Mouse (Mus musculus): Measurements from ENCODE around the gene Ccr9. TPM values are rescaled to one million over a fixed set of nuclear protein-coding genes. Genes with fewer than 3 reads are reported as not detected.
"Not testable (repeated sequence)": the region's sequence is repeated elsewhere in the genome, so short reads cannot be mapped to it uniquely, and the experiment has no call there.

Gene Ccr9
- polyA plus RNA-seq, 1 experiment from 2014 or later: 0.04 TPM

DNA sequence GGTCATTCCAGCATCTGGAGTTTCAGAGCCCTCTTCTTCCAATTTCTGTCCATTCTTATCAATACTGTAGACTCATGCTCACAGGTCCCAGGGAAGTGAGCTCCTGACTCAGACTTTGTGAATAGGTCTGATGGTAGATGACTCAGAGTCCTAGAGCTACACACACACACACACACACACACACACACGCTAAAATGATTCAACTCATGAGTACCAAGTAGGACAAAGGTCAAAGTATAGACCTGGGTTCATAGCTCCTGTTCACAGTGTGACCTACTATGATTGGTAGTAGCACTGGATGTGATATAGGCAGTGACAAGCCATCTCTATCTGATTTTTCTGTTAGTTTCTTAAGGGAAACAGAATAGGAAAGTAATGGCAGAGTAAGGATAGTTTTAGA, 90.2 kb downstream of the Ccr9 start:
- 83% methylated on average over 1 of the region's 1 CpGs for WGBS
- no peak overlapping the region for H3K27ac ChIP-seq
- H3K36me3 ChIP-seq (replicated peaks): no peaks in the 10 kb centered on the region
- no peaks in the 10 kb centered on the region for H3K27me3 ChIP-seq (ENCODE audit: poor library complexity, severe bottlenecking)
- no peaks in the 10 kb centered on the region for H3K9me3 ChIP-seq
- H3K4me1 ChIP-seq: no peaks in the 10 kb centered on the region
- DNase-seq (ENCODE audit: extremely low spot score, low spot score): no peak
- H3K4me3 ChIP-seq: no peak overlapping the region

DNA sequence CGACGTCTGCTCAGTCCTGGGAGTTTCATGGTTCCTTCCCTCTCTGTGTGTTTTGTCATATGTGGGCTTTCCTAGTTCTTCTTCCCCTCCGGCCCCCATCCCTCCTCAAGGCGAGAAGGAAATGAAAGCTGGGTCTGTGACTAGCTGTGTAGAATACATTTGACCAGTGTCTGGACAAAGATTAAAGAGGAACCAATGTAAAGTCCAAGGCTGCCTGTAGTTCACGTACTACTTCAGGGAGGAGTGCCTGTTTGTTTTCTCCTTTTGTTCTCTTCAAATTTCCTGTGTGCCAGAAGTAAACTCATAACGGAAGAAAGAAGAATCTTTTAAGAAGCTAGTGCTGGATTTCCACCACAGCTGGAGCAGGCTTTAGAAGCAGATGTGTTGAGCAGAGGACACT, 91.3 kb downstream of the Ccr9 start:
- Histone ChIP-seq H3K27ac (no peak overlapping the region), H3K9me3 (no peaks in the 10 kb centered on the region), H3K36me3 (replicated peaks) (no peaks in the 10 kb centered on the region), H3K27me3 (ENCODE audit: poor library complexity, severe bottlenecking) (no peaks in the 10 kb centered on the region), H3K4me1 (no peaks in the 10 kb centered on the region), H3K4me3 (no peak overlapping the region)
- WGBS: 77% methylated on average over 6 of the region's 6 CpGs
- no peak for DNase-seq (ENCODE audit: extremely low spot score, low spot score)

DNA sequence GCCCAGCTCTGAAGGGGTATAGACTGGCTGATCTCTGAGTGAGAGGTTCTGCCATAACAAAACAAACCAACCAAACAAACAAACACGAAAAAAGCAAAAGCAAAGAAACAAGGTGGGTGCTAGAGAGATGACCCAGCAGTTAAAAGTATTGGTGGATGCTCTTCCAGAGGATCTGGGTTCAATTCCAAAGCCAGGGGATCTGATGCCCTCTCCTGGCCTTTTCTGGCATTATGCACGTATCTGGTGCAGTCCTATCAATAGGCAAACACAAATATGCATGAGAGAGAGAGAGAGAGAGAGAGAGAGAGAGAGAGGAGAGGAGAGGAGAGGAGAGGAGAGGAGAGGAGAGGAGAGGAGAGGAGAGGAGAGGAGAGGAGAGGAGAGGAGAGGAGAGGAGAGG, 95.1 kb downstream of the Ccr9 start:
- not testable (repeated sequence) for H3K4me3 ChIP-seq; H3K4me1 ChIP-seq; H3K27ac ChIP-seq; H3K36me3 ChIP-seq (replicated peaks); H3K27me3 ChIP-seq (ENCODE audit: poor library complexity, severe bottlenecking); DNase-seq (ENCODE audit: extremely low spot score, low spot score); H3K9me3 ChIP-seq
- WGBS: 34% methylated on average over 2 of the region's 2 CpGs

DNA sequence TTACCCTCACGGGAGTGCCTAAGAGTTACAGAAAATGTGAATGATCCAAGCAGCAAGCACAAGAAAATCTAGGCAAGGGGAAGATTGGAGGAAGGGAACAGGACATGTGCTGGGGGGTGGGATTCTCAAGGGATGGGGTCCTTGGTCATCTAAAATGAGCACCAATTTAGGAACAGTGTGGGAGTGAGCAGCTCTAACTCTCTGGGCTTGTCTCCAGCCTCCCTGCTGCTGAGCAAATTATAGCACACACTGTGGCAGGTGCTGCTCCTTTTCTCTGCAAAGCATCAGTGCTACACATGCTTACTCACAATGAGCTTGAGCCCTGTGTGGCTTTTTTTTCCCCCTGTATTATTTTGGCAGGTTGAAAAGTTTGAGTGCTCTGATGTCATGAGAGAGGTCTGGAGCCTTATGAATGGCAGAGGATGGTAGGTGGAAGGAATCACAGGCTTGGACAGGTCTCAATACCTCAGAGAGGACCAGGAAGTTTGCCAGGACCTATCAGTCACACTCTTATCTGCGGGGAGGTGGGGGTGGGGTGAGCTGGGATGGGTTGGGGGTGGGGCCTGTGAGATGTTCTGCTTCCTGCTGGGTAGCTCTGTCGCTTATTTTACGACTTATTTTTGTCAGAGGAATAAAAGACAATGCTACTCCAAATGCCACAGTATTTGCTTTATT, 110.8 kb downstream of the Ccr9 start:
- Histone ChIP-seq H3K9me3 (peaks cover 8% of the 10 kb centered on the region; the same call in 1 of the 2 replicates), H3K4me1 (no peaks in the 10 kb centered on the region), H3K4me3 (no peak overlapping the region), H3K27me3 (ENCODE audit: poor library complexity, severe bottlenecking) (no peaks in the 10 kb centered on the region), H3K27ac (no peak overlapping the region), H3K36me3 (replicated peaks) (peaks cover 61% of the 10 kb centered on the region)
- WGBS: 89% methylated on average over 4 of the region's 4 CpGs
- no peak for DNase-seq (ENCODE audit: extremely low spot score, low spot score)

DNA sequence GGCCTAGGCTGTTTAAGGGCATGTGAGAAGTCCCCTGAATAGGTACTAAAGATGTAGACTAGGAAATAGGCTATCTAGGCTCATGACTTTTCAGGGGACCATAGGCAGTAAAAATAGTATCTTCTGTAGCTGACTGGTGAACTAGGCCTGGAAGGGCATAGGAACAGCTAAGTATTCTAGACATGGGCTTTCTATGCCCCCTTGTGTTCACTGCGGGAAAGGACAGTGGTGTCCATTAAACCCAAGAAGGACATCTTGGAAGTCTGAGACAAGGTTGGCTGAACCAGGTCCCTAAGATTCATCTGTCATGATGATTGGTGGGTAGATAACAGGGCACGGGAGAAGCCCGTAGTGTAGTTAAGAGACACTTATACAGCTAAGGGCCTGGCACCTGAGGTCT, 117.9 kb downstream of the Ccr9 start:
- H3K4me1 ChIP-seq: no peaks in the 10 kb centered on the region
- 74% methylated on average over 3 of the region's 3 CpGs for WGBS
- no peak overlapping the region for H3K27ac ChIP-seq
- no peaks in the 10 kb centered on the region for H3K27me3 ChIP-seq (ENCODE audit: poor library complexity, severe bottlenecking)
- peak; percentile 19 for DNase-seq (ENCODE audit: extremely low spot score, low spot score)
- peaks cover 70% of the 10 kb centered on the region for H3K36me3 ChIP-seq (replicated peaks)
- H3K9me3 ChIP-seq: no peaks in the 10 kb centered on the region
- H3K4me3 ChIP-seq: no peak overlapping the region

DNA sequence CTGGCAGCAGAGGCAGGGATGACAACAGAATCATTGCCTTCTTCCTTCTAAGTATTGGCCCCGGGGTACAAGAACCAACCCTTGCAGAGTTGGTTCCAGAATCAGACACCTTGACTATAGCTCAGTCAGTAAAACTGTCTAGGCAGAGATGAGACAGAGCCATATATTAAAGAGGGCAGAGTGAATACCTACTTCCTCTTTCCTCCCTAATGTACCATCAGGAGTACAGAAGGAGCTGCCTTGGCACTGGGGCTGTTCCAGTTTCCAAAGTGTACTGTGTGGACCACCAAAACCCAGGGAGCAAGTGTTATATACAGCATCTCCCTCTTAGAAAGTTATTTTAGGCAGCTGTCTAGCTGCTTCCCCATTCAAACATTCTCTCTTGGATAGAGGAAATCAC, 123.3 kb downstream of the Ccr9 start:
- DNase-seq (ENCODE audit: extremely low spot score, low spot score): no peak
- Histone ChIP-seq H3K27ac (no peak overlapping the region), H3K36me3 (replicated peaks) (peaks cover 26% of the 10 kb centered on the region), H3K4me3 (no peak overlapping the region), H3K4me1 (no peaks in the 10 kb centered on the region), H3K27me3 (ENCODE audit: poor library complexity, severe bottlenecking) (no peaks in the 10 kb centered on the region), H3K9me3 (no peaks in the 10 kb centered on the region)
- WGBS: 87% methylated on average over 1 of the region's 1 CpGs

DNA sequence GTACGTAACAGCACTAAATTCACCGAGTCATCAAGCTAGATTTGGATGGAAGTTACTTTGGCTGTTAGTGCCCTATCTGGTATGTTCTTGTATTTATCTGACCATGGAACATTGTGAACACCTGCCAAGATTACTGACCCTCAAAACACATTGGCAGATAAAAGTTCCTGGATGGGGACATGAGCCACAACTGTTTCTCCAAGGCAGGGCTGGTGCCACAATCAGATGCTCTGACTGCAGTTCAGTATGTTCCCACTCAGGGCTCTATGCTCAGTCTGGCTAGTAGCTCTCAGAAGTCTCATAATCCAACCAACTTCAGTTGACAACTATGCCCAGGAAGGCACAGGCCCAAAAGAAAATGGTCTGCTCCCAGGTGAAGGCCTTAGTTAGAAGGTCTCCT, 124.2 kb downstream of the Ccr9 start:
- H3K27ac ChIP-seq: no peak overlapping the region
- H3K36me3 ChIP-seq (replicated peaks): peaks cover 17% of the 10 kb centered on the region
- 94% methylated on average over 2 of the region's 2 CpGs for WGBS
- no peaks in the 10 kb centered on the region for H3K4me1 ChIP-seq
- no peak for DNase-seq (ENCODE audit: extremely low spot score, low spot score)
- H3K27me3 ChIP-seq (ENCODE audit: poor library complexity, severe bottlenecking): no peaks in the 10 kb centered on the region
- no peaks in the 10 kb centered on the region for H3K9me3 ChIP-seq
- no peak overlapping the region for H3K4me3 ChIP-seq

DNA sequence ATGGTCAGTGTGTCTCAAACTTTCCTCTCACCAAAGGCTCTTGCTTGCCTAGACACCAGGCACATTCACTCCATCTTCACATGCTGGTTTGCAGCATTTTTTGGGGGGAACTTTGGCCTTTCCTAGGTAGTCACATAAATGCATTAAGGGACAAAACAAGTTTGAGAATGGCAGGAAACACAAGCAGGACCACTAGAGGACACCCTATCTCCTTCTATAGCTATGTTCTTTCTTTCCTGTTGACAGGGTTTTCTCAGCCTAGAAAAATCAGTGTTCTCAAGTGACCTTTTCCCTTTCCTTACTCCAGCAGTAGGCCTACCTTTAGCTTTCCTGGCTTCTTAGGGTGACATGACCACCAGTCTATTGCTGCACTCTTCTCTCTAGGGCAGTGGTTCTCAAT, 124.7 kb downstream of the Ccr9 start:
- no peaks in the 10 kb centered on the region for H3K9me3 ChIP-seq
- H3K27ac ChIP-seq: no peak overlapping the region
- H3K36me3 ChIP-seq (replicated peaks): peaks cover 16% of the 10 kb centered on the region
- H3K4me3 ChIP-seq: no peak overlapping the region
- DNase-seq (ENCODE audit: extremely low spot score, low spot score): no peak
- H3K27me3 ChIP-seq (ENCODE audit: poor library complexity, severe bottlenecking): no peaks in the 10 kb centered on the region
- H3K4me1 ChIP-seq: no peaks in the 10 kb centered on the region

DNA sequence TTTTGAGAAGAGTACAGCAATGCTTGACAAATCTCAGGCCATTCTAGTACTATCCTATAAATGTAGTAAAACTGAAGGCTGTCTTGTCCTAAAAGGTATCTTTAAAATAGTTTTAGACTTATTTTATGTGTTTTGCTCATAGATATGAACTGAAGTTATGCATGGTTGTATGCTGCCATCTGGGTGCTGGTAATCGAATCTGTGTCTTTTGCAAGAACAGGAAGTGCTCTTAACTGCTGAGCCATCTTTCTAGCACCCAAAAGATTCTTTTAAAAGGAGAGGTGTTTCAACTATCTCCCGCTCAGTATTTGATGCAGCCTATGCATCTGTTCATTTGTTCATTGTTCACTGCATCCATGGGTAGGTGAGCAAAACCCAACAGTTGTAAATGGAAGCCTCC, 127.0 kb downstream of the Ccr9 start:
- Histone ChIP-seq H3K4me1 (no peaks in the 10 kb centered on the region), H3K4me3 (no peak overlapping the region), H3K27me3 (ENCODE audit: poor library complexity, severe bottlenecking) (no peaks in the 10 kb centered on the region), H3K36me3 (replicated peaks) (peaks cover 17% of the 10 kb centered on the region), H3K27ac (no peak overlapping the region), H3K9me3 (no peaks in the 10 kb centered on the region)
- no peak for DNase-seq (ENCODE audit: extremely low spot score, low spot score)
- 93% methylated on average over 2 of the region's 2 CpGs for WGBS

DNA sequence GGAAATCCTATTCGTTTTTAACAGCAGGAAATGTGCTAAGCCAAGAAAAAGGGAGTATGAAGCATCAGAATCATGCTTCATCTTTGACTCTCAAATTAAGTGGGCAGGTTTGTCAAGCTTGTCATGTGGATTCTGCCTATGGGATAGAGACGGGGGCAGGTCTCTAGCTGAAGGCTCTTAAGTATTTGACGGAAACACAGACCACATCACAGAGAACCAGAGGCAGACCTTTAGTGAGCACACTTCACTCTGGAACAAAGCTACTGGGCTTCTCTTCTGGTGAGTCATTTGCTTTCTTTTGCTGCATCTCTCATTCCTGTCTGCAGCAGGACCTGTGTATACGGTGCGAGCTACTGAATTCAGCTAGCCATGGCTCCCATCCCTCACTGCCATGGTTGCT, 128.0 kb downstream of the Ccr9 start, which contains the start of gene Cxcr6:
Gene Cxcr6, plus strand, starts transcription at position 209 of the 400 bp plus-strand sequence.
- Histone ChIP-seq H3K4me1 (no peaks in the 10 kb centered on the region), H3K27ac (no peak within 1 kb of the TSS), H3K27me3 (ENCODE audit: poor library complexity, severe bottlenecking) (no peaks in the 10 kb centered on the region), H3K4me3 (no peak within 1 kb of the TSS), H3K9me3 (no peaks in the 10 kb centered on the region), H3K36me3 (replicated peaks) (peaks cover 16% of the 10 kb centered on the region)
- 93% methylated on average over 5 of the region's 5 CpGs for WGBS
- no peak for DNase-seq (ENCODE audit: extremely low spot score, low spot score)

DNA sequence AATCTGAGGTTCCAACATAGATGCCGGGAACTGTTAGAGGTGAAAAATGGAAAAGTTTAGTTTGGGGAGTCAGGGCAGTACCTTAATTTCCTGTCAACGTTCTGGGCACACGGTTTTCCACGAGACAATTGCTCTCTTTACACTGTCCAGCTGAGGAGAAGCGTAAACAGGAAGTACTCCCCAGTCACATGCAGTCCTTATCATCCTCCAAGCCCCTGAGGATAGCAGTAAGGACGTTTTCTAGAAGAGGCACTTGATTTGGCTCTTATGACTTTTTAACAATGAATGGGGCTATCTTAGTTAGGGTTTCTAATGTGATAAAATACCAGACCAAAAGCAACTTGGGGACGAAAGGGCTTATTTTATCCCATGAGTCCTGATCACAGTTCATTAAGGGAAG, 130.3 kb downstream of the Ccr9 start:
- Histone ChIP-seq H3K9me3 (no peaks in the 10 kb centered on the region), H3K27me3 (ENCODE audit: poor library complexity, severe bottlenecking) (no peaks in the 10 kb centered on the region), H3K4me1 (no peaks in the 10 kb centered on the region), H3K36me3 (replicated peaks) (peaks cover 17% of the 10 kb centered on the region), H3K27ac (no peak overlapping the region), H3K4me3 (no peak overlapping the region)
- 79% methylated on average over 7 of the region's 7 CpGs for WGBS
- no peak for DNase-seq (ENCODE audit: extremely low spot score, low spot score)

DNA sequence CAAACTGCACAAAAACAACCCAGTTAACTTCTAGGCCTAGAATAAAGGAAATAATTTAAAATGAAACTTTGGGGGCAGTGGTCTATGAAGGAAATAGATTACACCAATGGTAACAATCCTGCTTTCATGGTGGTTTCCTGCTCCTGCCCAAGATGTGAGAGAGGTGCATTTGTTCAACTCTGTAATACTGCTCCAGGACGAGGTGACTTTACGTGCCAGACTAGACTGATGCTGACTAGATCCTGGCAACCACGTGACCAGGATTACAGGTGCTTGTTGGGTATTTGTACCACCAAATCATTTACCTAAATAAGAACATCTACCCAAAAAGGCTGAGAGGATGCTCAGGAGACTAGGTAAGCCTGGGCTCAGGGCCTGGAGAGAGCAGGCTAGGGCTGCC, 133.6 kb downstream of the Ccr9 start:
- WGBS: 96% methylated on average over 3 of the region's 3 CpGs
- H3K4me3 ChIP-seq: no peak overlapping the region
- peaks cover 36% of the 10 kb centered on the region for H3K36me3 ChIP-seq (replicated peaks)
- no peaks in the 10 kb centered on the region for H3K27me3 ChIP-seq (ENCODE audit: poor library complexity, severe bottlenecking)
- no peak for DNase-seq (ENCODE audit: extremely low spot score, low spot score)
- no peaks in the 10 kb centered on the region for H3K4me1 ChIP-seq
- no peak overlapping the region for H3K27ac ChIP-seq
- H3K9me3 ChIP-seq: no peaks in the 10 kb centered on the region

DNA sequence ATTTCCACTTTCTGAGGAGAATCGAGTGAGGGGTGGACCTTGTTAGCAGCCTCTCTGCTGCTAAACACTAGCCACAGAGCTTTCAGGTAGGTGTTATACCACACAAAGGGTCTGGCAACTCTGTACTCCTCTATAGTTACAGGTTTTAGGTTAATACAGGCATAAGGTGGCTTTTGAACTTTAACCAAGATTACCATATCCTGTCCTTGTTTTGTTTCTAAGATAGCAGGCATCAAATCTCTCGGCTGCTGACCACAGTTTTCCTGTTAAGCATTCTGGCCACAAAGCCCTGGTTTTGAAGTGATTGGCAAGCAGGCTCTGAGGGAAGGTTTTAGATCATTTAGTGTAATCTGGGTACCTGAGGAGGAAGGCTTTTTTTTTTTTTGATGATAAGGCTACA, 136.1 kb downstream of the Ccr9 start:
- H3K9me3 ChIP-seq: no peaks in the 10 kb centered on the region

DNA sequence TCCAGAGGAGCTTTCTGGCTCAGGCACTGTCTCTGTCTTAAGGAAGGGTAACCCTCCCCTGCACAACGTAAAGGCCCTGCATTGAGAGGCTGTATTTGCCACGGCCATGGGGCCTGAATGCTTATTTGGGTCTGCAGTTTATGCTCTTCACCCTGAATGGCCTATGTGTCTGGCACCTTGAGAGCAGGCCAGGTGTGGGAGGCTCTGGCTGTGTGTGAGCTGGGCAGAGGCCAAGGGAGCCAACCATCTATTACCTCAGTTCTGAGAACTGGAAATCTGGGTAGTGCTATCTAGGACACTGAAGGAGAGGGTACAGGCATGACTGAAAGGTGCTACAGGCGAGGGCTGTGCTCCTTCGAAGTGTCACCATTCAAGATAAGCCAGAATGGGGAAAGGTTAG, 136.6 kb downstream of the Ccr9 start:
- DNase-seq (ENCODE audit: extremely low spot score, low spot score): no peak
- whole genome bisulfite sequencing: 86% methylated on average over 4 of the region's 4 CpGs
- Histone ChIP-seq H3K9me3 (no peaks in the 10 kb centered on the region), H3K27me3 (ENCODE audit: poor library complexity, severe bottlenecking) (no peaks in the 10 kb centered on the region), H3K4me1 (no peaks in the 10 kb centered on the region), H3K27ac (no peak overlapping the region), H3K4me3 (no peak overlapping the region), H3K36me3 (replicated peaks) (peaks cover 57% of the 10 kb centered on the region)

More for the DNA sequence above, 136.1 kb downstream of the Ccr9 start:
- WGBS: 94% methylated on average over 2 of the region's 2 CpGs
- no peaks in the 10 kb centered on the region for H3K27me3 ChIP-seq (ENCODE audit: poor library complexity, severe bottlenecking)
- no peaks in the 10 kb centered on the region for H3K4me1 ChIP-seq
- no peak overlapping the region for H3K4me3 ChIP-seq
- H3K36me3 ChIP-seq (replicated peaks): peaks cover 54% of the 10 kb centered on the region
- H3K27ac ChIP-seq: no peak overlapping the region
- DNase-seq (ENCODE audit: extremely low spot score, low spot score): no peak

Measured in forebrain, embryonic 10.5 days (tissue).